Mouse (Mus musculus) adrenal gland, postnatal 36 days (tissue): Measurements from ENCODE around the gene Trim62. TPM values are rescaled to one million over a fixed set of nuclear protein-coding genes. Genes with fewer than 3 reads are reported as not detected.

ENCODE experiments used
- DNase-seq, 2 experiments: peaks; one replicate each; pipeline ENCODE4 v3.0.0; 2021; ENCODE audit warnings: mixed read lengths in 1 of 2
- total RNA-seq, 2 experiments: library from RNA; stranded (reverse); gene quantifications; 2 replicates each; pipeline ENCODE4 v1.2.3; 2021

The Trim62 gene
- total RNA-seq, 2 experiments from 2014 or later, result 8.1 to 12.0 TPM

DNA sequence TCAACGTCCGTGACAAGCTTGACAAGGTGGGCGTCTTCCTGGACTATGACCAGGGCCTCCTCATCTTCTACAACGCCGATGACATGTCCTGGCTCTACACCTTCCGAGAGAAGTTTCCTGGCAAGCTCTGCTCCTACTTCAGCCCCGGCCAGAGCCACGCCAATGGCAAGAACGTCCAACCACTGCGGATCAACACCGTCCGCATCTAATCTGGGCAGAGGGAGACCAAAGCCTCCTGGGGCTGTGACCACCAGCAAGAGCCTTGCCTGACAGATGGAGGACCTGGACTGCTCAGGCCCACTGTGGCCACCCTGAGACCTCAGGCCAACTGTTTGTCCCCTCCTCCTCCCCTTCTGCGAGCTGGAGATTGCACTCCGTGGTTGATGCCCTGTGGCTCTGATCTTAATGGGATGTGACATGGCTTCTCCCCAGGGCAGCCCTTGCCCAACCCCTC lies 26.0 kb downstream of the Trim62 start:
- DNase-seq, result no peak

DNA sequence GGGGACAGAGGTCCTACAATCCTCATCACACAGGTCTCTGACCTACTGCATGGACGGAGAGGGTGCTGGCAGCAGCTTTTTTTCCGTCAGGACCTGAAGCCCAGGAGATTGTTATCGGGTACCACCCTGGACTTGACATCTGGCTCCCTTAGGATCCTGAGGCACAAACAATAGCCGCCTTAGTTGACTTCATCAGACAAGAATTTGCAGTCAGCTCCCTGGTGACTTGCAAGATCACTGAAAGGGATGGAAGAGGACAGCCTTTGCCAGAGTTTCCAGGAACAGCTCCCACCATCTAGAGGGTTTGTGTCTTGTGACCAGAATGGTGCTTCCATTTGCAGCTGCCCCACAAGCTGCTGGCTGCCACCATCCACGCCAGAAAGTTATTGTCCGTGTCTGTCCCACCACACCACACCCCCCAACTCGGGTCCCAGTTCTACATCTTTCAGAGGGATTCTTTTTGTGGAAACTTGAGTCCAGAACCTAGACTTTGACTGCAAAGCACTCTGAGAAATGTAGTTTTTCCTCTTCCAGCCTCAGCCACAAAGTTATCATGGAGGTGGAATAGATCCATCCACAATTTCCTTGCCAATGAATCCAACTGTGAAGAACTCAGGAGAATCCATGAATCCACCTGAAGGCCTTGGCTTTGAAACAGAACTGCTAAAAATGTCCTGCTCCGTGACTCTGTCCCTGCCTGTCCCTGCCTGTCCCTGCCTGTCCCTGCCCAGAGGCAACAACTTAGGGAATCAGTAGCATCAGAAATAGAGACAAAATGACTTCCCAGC lies 27.1 kb downstream of the Trim62 start:
- DNase-seq, result no peak

DNA sequence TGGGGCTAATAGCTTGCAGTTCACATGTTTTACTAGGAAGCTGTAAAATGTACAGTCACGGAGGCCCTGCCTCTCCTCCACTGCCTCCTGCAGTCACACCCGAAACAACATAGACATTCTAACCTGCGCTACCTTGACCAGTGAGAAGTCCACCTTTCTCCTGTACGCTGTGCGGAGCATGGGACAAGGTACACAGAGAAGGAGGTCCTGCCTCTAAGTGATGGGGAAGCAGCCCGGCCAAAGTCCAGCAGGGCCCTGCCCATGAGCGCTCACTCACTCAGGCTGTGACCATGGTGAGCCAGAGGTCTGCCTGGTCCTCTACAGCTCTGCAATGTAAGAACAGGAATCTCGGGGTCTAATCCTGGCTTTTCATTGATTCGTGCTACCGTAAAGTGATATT lies 28.7 kb downstream of the Trim62 start:
- DNase-seq, result no peak

DNA sequence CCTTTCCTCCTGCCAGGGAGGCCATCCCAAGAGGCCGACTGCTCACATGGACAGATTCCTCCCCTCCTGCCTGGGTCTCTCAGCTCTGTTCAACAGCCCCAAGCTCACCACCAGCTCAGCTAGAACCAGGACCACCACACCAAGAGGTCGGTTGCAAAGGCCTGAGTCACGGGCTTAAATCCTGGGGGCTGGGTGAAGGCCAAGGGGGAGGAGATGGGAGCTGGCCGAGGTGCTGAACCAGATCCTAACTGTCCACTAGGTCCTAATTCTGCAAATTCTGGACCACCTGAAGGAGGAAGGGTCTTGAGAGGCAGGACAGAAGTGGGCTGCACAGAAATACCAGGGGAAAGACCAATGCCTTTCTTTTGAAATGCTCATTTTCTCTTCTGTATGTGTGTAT lies 30.4 kb downstream of the Trim62 start:
- peak; percentile 30 to 41 for DNase-seq

DNA sequence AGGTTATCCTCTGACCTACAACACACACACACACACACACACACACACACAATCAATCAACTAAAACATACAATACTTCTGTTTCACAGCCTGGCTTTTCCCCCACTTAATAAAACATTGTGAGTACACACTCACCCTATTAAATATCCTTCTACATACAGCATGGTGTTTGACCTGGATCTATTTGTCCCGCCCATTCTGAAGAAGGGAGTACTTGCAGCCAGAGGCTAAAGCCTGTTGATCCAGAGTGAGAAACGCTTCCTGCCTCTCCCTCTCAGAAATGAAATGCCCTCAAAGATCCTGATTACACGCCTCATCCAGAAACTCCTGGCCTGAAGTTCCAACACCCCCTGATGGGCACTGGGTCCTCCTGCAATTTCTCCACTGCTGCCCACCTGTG lies 33.7 kb downstream of the Trim62 start:
- no peak for DNase-seq

DNA sequence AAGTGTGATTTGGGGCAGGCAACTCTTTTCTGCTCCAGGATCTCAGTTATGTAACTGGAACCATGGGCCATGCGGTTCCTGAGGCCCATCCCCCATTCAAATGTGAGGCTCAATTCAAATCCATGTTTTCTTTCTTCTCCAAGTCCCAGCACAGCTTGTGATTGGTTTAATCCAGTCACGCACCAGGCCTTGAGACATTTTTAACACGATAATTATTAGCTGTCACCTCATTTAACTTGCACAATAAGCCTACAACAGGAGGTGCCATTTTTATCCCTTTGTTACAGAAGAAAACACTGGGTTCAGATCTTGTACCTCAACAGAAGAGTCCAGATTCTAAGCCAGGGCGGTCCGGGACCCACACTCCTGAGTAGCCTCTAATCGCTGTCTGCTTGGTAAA lies 34.4 kb downstream of the Trim62 start:
- DNase-seq, result no peak

DNA sequence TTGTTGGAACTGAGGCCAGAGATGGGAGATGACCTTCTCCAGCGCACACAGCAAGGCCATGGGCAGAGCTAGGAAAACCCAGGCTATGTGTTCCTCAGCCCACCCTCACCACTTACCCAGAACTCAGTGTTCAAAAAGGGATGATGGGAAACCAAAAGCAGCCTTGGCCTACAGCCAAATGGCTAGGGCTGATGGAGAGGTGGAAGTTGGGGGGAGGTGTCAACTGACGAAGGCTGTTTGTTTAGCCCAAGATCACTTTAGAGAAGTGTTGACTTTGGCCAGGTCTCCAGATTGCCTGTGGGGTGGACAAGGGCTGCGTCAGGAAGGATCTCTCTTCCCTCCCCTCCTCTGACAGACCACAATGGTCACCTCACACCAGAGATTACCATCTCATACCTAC lies 34.8 kb downstream of the Trim62 start:
- no peak for DNase-seq

DNA sequence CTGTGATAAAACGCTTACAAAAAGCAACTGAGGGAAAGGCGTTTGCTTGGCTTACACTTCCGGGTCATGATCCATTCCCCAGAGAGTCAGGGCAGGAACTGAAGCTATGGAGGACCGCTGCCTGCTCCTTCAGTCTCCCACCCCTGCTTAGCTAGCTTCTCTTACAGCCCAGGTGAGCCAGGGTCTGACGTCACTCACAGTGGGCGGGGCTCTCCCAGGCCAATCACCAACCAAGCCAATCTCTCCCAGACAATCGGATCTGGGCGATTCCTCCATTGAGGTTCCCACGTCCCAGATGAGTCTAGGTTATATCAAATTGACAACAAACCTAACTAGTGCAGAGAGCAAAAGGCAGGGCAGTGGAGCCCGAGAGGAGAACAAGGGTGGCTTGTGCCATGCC lies 35.7 kb downstream of the Trim62 start:
- no peak for DNase-seq

DNA sequence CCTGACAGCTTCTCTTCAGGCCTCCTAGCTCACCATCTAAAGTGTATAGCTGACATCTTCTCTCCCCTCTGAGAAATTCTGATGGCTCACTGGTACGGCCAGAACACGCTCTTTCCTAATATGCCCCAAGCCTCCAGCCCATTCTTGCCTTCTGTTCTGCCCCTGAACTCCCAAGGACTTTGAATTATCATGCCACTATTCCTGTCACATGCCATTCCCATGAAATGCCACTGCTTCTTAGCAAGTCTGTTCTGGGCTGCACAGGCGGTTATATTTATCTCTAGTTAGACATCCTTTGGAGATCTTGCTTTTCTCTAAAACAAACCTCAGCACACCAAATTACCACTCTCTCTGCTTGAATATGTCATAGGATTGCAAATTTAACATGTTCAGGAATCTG lies 40.2 kb downstream of the Trim62 start:
- peak in 1 of 2 experiments; percentile 23 for DNase-seq

DNA sequence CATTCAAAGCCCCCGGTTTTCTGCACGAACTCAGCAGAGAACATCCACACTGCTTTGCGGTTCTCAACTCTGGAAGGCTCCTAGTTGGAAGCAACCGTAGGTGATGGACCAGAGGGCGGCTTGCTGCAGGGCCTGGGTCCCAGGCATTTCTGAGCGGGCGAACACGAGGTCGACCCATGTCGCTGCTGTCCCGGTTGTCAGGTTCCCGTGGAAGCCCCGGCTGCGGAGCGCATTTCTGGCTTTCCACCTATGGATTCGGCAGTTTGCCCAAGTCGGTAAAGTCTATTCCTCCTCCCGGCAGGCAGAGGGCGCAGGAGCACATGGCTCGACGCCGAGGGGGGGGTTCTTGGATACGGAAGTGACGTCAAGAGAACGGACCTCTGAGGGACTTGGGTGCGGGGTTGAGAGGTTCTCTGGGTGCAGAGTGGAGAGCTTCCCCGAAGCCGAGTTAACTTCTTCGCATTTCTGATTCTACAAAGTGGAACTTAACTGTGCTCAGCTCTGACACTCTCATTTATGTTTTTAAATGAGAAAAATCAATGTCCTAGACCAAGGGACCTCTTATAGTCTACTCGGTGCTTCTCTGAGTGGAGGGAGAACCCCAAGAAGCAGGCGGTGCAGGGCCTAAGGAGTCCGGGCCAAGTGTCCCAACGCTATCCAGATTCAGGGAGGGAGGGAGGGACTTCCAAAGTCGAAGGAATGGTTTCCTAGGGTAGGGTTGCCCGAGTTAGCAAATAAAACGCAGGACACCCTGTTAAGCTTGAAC lies 41.6 kb downstream of the Trim62 start:
- peak; percentile 84 to 89 for DNase-seq

DNA sequence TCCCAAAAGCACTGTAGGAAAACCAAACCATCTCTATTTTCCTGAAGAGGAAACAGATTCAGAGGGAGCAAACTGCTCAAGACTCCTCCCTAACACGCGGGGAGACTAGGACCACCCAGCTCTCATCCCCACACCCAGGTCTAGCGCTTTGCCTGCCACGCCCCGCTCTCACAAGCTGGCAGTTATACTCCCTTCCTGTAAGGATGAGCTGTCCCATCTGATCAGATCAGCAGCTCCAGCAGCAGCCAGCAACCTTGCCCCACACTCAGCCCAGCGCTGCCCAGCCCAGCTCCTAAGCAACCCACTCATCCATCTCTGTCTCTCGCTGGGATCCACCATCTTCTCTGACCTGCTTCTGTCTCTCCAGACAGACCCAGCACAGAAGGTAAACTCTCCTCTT lies 49.4 kb downstream of the Trim62 start:
- no peak for DNase-seq

DNA sequence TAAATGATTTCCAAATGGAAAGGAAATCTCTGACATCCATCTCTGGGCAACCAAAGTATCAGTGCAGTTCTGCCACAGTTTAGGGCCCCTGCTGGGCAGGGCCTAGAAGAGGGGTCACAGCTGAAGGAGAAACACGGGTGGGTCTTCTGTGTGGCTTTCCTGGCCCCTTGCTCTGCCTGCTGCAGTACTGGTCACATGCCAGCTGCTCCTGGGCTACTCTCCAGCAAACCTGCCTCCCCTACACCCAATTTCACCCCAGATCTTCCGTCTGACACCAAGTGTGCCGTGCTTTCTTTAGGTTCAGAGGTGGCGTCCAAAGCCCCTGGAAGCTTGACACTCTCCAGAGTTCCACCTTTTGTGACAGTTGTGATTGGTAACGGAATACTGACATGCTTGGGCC lies 52.2 kb downstream of the Trim62 start:
- no peak for DNase-seq

DNA sequence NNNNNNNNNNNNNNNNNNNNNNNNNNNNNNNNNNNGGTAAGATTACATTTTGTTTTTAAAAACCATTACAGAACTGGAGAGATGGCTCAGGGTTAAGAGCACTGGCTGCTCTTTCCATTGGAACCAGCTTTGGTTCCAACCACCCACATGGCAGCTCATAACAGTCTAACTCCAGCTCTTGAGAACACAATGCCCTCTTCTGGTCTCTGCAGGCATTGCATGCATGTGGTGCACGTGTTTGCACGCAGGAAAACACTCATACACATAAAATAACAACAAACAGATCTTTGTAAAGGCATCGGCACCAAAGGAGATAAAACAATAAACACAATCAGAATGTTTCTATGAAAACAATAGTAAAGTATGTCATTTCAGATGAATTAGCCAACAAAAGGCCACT lies 59.0 kb downstream of the Trim62 start:
- DNase-seq, result no peak

DNA sequence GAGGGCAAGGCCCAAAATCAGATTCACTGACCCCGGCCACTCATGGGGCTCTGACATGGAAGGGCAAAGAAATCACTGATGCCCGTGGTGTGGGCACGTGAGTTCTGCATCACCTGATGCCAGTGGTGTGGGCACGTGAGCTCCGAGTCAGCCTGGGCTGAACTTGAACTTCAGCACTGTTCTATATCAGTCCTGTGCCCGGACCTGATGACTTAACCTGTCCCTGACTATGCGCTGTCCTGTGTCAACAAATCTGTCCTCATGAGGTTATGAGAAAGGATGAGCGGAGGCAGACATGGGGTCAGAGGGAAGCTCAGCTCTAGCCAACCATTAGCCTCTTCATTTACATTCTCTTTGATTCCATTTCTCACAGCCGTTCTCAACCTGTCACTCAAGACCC lies 63.4 kb downstream of the Trim62 start:
- DNase-seq, result no peak

DNA sequence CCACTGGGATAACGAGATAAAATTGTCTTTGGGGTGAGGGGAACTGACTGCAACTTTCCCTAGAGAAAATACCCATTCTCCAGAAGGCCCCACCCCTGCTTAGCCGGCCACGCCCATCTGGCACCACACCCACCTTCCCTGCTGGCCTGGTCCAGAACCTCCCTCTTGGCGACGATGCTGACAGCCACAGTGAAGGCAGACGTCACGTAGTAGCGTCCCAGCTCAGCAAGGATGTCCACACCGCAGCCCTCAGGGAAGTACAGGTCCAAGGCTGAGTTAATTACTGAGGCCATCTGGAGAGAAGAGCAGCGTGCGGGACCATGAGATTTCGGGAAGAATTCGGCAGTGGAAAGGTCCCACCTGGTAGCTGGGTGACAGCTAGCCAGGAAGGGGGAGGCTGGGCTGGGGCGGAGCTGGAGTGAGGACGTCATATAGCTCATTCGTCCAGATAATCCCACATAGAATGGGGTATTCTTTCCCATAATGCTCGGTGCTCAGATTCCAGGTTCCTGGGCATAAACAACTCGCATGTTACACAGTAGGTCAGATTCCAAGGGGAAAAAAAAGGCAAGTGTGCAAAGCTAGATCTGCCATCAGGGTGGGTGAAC lies 64.0 kb downstream of the Trim62 start:
- DNase-seq, result peak; percentile 29 to 37

DNA sequence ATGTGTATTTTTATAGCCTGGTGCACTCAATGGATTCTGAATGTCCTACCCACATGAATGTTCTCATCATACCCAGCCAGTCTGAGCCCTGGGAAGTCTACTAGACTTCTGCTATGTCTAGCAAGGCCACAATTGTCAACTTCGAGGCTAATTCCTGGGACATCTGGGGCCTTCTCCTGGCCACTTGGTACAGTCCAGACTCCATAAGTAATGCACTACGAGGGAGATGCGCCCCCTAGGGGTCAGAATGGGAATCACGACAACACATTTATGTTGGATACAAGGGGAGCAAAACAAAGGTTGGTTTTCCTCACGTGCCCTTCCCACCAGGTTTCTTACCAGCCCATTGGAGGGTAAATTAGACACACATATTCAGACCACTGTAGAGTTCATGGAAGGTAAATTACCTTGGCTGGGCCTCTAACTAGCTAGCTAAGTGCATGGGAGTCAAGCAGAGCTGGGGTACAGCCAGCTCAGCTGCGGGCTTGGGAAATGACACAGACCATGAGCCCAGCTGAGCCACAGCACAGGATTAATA lies 64.8 kb downstream of the Trim62 start:
- DNase-seq, result peak; percentile 59 to 70

DNA sequence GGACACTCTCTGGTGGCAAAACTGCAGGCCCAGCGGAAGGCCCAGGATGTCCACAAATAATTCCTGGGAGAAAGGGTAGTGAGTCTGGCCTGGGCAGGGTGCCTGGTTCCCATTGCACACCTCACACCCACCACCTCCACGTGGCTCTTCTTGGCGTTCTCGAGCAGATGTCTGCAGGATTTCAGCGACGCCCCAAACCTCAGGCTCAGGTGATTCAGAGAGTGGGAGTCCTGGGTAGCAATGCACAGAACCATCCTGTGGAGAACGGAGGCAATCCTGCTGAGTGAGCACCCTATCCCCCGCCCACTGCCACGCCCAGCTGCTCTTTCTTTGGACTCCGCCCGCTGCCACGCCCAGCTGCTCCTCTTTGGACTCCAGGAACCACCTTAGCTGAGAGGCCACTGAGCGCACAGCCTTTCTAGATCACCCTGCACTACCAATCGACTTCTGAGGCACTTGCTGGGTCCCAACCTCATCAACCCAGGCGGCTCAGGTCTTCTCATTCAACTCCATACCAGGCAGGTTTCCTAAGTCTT lies 66.2 kb downstream of the Trim62 start:
- DNase-seq, result no peak

DNA sequence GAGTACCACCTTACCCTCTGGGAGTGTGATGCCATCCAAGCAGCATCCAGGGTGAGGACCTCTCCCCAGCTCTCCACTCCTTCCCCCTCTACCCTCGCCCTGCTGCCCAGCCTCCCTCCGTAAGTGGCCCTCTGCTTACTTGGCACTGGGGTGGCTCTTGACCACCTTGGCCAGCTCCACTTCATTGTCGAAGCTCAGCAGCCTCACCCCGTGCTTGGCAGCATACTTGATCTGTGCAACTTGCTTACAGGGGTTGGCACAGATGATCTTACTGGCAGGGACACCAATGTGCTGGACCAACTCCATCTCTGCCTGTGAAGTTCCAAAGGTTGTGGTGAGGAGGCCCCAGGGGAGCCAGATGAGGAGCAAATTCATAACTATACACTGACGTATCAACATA lies 67.1 kb downstream of the Trim62 start:
- DNase-seq, result peak in 1 of 2 experiments; percentile 47

DNA sequence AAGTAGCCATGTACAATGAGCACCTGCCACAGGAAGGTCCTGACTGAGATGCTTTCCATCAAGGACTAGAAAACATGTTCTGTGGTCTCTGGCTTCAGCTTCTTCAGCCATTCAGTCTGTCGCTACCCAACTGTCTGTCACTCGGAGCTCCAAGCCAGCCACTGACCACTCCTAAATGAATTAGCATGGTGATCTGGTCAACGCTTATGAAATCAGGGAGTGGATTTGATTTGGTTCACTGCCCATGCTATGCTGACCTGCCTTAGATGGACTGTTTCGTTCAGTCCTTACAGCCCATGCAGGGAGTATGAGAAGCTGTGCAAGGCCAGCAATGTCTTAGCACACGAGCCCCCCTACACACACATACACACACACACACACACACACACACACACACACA lies 70.5 kb downstream of the Trim62 start:
- DNase-seq, result no peak

DNA sequence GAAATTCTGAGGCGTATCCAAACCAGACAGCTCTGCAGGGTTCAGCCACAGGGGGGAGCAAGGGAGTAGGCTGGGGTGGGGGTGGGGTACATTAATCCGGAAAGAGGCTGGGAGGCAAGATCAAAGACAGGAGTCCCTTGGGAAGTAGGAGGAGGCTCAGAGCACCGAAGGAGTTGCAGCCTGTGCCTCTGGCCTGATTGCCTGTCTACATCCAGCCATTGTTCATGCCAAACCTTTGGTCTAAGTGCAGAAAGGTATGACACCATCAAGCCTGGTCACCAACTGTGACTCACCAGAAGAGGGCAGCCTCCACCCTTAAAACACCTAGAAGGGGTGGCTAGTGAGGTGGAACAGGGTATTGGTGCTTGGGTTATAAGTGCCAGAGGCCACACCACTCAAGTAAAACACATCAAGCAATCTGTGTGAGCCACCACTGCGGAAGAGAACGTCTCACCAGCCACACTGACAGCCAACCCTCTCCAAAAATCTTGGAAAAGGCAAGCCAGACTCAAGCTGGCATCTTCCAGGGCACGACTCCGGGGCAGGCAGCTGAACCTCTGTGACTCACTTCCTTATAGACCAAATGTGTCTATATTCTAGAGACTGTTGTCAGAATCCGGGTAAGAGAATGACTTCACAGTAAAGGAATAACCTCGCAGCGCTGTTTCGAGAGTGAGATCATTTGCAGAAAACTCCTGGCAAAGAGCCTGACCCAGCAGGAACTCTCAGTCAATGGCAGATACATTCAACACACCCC lies 74.0 kb downstream of the Trim62 start:
- DNase-seq, result peak; percentile 58 to 69

DNA sequence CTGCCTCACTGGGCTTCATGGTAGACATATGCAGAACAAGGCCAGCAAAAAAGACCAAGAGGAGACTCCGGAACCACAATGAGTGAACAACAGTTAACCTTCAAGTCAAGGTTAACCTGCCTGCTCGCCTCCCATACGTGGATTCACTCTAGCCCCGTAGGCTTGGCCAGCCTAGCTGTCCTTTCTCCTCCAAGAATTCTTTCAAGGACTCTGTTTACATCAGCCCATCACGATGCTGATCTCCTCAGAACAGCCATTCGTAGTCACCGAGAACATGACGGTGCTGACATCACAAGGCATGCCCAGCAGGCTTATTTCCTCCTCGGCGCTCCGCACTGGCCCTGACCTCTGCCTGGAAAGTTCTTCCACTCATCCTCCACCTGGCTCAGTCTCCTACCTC lies 74.8 kb downstream of the Trim62 start:
- DNase-seq, result peak; percentile 28 to 38

DNA sequence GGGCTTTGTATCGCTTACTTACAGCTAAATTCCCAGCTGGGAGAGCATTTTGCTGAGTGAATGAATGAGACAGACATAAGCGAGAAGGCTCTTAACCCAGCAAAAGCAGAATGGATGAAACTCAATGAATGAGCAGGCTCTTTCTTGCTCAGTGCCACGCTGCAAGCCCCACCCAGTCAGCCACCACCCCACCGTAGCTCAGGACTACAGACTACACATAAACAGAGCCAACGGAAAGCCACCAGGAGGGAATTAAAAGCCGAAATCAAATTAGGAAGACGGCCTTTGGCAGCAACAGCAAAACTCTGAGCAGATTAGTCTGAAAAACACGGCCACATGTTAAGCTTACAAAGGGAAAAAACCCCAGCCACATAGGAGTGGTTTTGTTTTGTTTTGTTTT lies 75.5 kb downstream of the Trim62 start:
- no peak for DNase-seq
